Mouse (Mus musculus): ENCODE measurements around the gene Itgb2.

Gene Itgb2

GRCm38 (mm10) chr10:77608589-77608988, 78.5 kb downstream of the Itgb2 start:
- ChIA-PET POLR2A (interaction anchor here (0.6 to 3.2 kb wide), 21 partner anchors 8 to 101 kb away, joined by 3 to 49 read pairs (median 9); partner anchors contain the start of genes Pttg1ip (in 3 of the 4) and Ube2g2 (in 3 of the 4)), CTCF (interaction anchor here in 1 of 4 experiments (0.6 to 2.1 kb wide), 3 partner anchors 18 to 116 kb away, joined by 3 to 6 read pairs (median 3); no protein-coding TSS in a partner anchor)

GRCm38 (mm10) chr10:77610221-77610961, 80.3 kb downstream of the Itgb2 start:
- POLR2A ChIA-PET = interaction anchor here in 3 of 4 experiments (0.6 to 3.2 kb wide), 15 partner anchors 9 to 39 kb away, joined by 3 to 12 read pairs (median 4); partner anchors contain the start of genes Ube2g2 (in 3 of the 3) and Pttg1ip (in 2 of the 3)
- CTCF ChIA-PET = interaction anchor here in 3 of 4 experiments (0.6 to 1.5 kb wide), 3 partner anchors 19 to 226 kb away, joined by 3 to 5 read pairs (median 4); no protein-coding TSS in a partner anchor

GRCm38 (mm10) chr10:77613409-77613808, 83.4 kb downstream of the Itgb2 start:
- CTCF ChIA-PET = interaction anchor here in 2 of 4 experiments (0.6 to 1.7 kb wide), 2 partner anchors 70 kb away, joined by 3 read pairs; no protein-coding TSS in a partner anchor
- POLR2A ChIA-PET = interaction anchor here in 2 of 4 experiments (1.0 to 1.8 kb wide), 9 partner anchors 8 to 41 kb away, joined by 3 to 11 read pairs (median 4); partner anchors contain the start of genes Ube2g2 (in 2 of the 2) and Pttg1ip (in 1 of the 2)
